Mouse (Mus musculus): ENCODE measurements around the gene Tex45. TPM values are rescaled to one million over a fixed set of nuclear protein-coding genes. Genes with fewer than 3 reads are reported as not detected.

Gene Tex45
- not detected for total RNA-seq (2021)
- long read RNA-seq, experiment 1: 0 reads
- long read RNA-seq, experiment 2: 0 reads

- DNase-seq (ENCODE audit: low spot score in 2 of 2): no peak
Measured at GRCm38 (mm10) chr8:3470562-3470961, at the start of gene Tex45. Gene Tex45 (plus strand): TSS chr8:3470862.

GRCm38 (mm10) chr8:3421507-3421906 lies 49.2 kb upstream of the Tex45 start:
- DNase-seq (ENCODE audit: low spot score in 2 of 2): no peak

- no peak for DNase-seq (ENCODE audit: low spot score in 2 of 2)
Measured at GRCm38 (mm10) chr8:3425217-3425616, 45.4 kb upstream of the Tex45 start.

GRCm38 (mm10) chr8:3426211-3426610 lies 44.5 kb upstream of the Tex45 start:
- DNase-seq (ENCODE audit: low spot score in 2 of 2): no peak

GRCm38 (mm10) chr8:3428426-3428825 lies 42.2 kb upstream of the Tex45 start:
- DNase-seq (ENCODE audit: low spot score in 2 of 2): no peak

- DNase-seq (ENCODE audit: low spot score in 2 of 2): peak; percentile 46 to 50
Measured at GRCm38 (mm10) chr8:3429966-3430365, 40.7 kb upstream of the Tex45 start.

GRCm38 (mm10) chr8:3431113-3431512 lies 39.5 kb upstream of the Tex45 start:
- no peak for DNase-seq (ENCODE audit: low spot score in 2 of 2)

GRCm38 (mm10) chr8:3436492-3436891 lies 34.2 kb upstream of the Tex45 start:
- DNase-seq (ENCODE audit: low spot score in 2 of 2): no peak

- DNase-seq (ENCODE audit: low spot score in 2 of 2): no peak
Measured at GRCm38 (mm10) chr8:3439510-3439909, 31.2 kb upstream of the Tex45 start.

GRCm38 (mm10) chr8:3449226-3449625 lies 21.4 kb upstream of the Tex45 start:
- no peak for DNase-seq (ENCODE audit: low spot score in 2 of 2)

GRCm38 (mm10) chr8:3450670-3451069 lies 20.0 kb upstream of the Tex45 start:
- peak; percentile 61 to 69 for DNase-seq (ENCODE audit: low spot score in 2 of 2)

- no peak for DNase-seq (ENCODE audit: low spot score in 2 of 2)
Measured at GRCm38 (mm10) chr8:3451992-3452391, 18.7 kb upstream of the Tex45 start.

GRCm38 (mm10) chr8:3463248-3463647 lies 7.4 kb upstream of the Tex45 start:
- no peak for DNase-seq (ENCODE audit: low spot score in 2 of 2)

GRCm38 (mm10) chr8:3464309-3464708 lies 6.4 kb upstream of the Tex45 start:
- DNase-seq (ENCODE audit: low spot score in 2 of 2): no peak

GRCm38 (mm10) chr8:3467006-3467885 lies 3.4 kb upstream of the Tex45 start, which contains the start of gene Pex11g:
Gene Pex11g (minus strand): TSS chr8:3467680.
- DNase-seq (ENCODE audit: low spot score in 2 of 2): peak; percentile 99

- no peak for DNase-seq (ENCODE audit: low spot score in 2 of 2)
Measured at GRCm38 (mm10) chr8:3467886-3468545, 2.6 kb upstream of the Tex45 start.

- DNase-seq (ENCODE audit: low spot score in 2 of 2): no peak
Measured at GRCm38 (mm10) chr8:3468838-3469237, 1.8 kb upstream of the Tex45 start.

- DNase-seq (ENCODE audit: low spot score in 2 of 2): no peak
Measured at GRCm38 (mm10) chr8:3475715-3476429, 5.2 kb downstream of the Tex45 start.

GRCm38 (mm10) chr8:3480221-3480785 lies 9.6 kb downstream of the Tex45 start:
- no peak for DNase-seq (ENCODE audit: low spot score in 2 of 2)

GRCm38 (mm10) chr8:3481605-3482004 lies 10.9 kb downstream of the Tex45 start:
- no peak for DNase-seq (ENCODE audit: low spot score in 2 of 2)

- no peak for DNase-seq (ENCODE audit: low spot score in 2 of 2)
Measured at GRCm38 (mm10) chr8:3482240-3482740, 11.6 kb downstream of the Tex45 start.

Data from adrenal gland, adult 18-20 months (tissue).